Mouse (Mus musculus): ENCODE results near the gene Vps33b. TPM values are rescaled to one million over a fixed set of nuclear protein-coding genes. Genes with fewer than 3 reads are reported as not detected.
A peak's percentile ranks its signal among the peaks of the same experiment; 100 is the strongest.

The Vps33b gene
- total and polyA plus RNA-seq, 3 experiments = 23.4 to 24.9 TPM; not detected in 1

DNA sequence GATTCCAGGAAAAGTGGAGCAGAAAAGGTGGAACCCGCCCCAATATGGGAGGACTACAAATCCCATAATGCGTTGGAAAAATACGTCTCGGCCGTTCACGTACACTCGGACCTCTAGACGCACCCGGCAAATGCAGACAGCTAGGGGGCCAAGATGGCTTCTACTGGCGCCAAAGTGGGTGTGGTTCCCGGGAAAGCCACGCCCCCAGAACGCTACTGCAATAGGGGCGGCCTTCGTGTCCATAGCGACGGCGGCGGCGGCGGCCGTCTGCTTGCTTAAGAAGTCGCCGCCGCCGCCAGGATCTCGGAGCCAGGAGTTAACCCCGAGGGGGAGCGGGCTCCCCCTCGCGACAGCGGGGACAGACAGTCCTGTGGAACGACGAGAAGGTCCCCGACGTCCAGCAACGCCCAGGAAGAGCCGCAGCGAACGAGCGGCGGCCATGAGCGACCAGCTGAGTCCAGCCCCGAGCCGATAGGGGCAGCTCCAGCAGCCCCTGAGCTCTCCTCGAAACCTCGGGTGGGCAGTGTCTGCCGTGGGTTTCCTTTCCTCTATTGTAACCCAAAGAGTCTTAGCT, 23.2 kb upstream of the Vps33b start, which contains the start of gene Ttll13 (continued):
- TF ChIP-seq NELFE (IDR thresholded peaks at IDR 0.05; ENCODE audit: low read depth, low read length) = peak; percentile 32; the same call in 1 of the 2 replicates
- peak; percentile 69 for TF ChIP-seq MYB (IDR thresholded peaks at IDR 0.05; ENCODE audit: low read depth, low read length)
- TF ChIP-seq SMC3 (IDR thresholded peaks at IDR 0.05; ENCODE audit: low read depth, low read length) = peak; percentile 23; the same call in 1 of the 2 replicates

DNA sequence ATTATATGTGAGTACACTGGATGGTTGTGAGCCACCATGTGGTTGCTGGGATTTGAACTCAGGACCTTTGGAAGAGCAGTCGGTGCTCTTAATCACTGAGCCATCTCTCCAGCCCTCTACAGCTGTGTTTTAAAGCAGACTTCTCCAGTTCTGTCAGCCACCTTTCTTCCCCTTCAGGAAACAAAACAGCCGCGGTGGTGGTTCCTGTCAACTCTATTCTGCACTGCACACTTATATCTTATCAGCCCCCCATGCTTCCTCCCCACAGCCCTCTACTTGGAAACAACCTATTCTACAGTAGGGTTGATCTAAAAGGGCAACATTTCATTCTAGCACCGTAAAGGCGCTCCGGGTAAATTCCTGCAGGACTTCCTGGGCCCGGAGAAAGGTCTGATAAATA, 22.6 kb upstream of the Vps33b start:
- Histone ChIP-seq H3K9me3 (replicated peaks; ENCODE audit: insufficient read depth, low read length) (no peaks in the 10 kb centered on the region), H3K27me3 (ENCODE audit: control insufficient read depth in 1 of 2, insufficient read depth in 2 of 2, low read length in 2 of 2) (no peaks in the 10 kb centered on the region), H3K4me3 (ENCODE audit: control insufficient read depth in 1 of 2, insufficient read depth in 1 of 2, low read depth in 2 of 2, low read length in 2 of 2) (peak overlapping the region in 1 of 2 experiments; percentile 77; a peak in 1 of 4 replicates), H3K36me3 (ENCODE audit: control insufficient read depth in 1 of 2, insufficient read depth in 2 of 2, low read length in 2 of 2) (peaks cover 0 to 9% of the 10 kb centered on the region in 2 experiments; a peak in 2 of 4 replicates), H3K9ac (ENCODE audit: control insufficient read depth, low read depth, low read length, poor library complexity, severe bottlenecking) (no peak overlapping the region), H3K27ac (ENCODE audit: control insufficient read depth, low read depth, low read length) (no peak overlapping the region), H3K4me1 (ENCODE audit: control insufficient read depth in 1 of 2, insufficient read depth in 2 of 2, low read length in 2 of 2) (peaks cover 4 to 7% of the 10 kb centered on the region in 2 experiments; a peak in 3 of 4 replicates), H3K79me2 (ENCODE audit: control insufficient read depth, insufficient read depth, low read length, poor library complexity) (no peaks in the 10 kb centered on the region; the same call in 1 of the 2 replicates)
- TF ChIP-seq SIN3A (IDR thresholded peaks at IDR 0.05; ENCODE audit: low read length) (0 out of 2 replicates have a peak, but pooled peaks have one; percentile 36), MXI1 (IDR thresholded peaks at IDR 0.05; ENCODE audit: low read depth, low read length) (peak; percentile 56; the same call in 1 of the 2 replicates), RCOR1 (IDR thresholded peaks at IDR 0.05; ENCODE audit: low read depth, low read length) (no peak), GABPA (IDR thresholded peaks at IDR 0.05; ENCODE audit: low read depth, low read length) (no peak), TCF12 (IDR thresholded peaks at IDR 0.05; ENCODE audit: low read depth, low read length) (no peak), POLR2AphosphoS5 (IDR thresholded peaks at IDR 0.05; ENCODE audit: borderline replicate concordance, low read depth, low read length) (no peak), EP300 (IDR thresholded peaks at IDR 0.05; ENCODE audit: low read depth in 1 of 2, low read length in 2 of 2) (peak; percentile 43 to 46; a peak in 2 of 4 replicates), BHLHE40 (IDR thresholded peaks at IDR 0.05; ENCODE audit: borderline replicate concordance, low read depth, low read length) (peak; percentile 33; the same call in 1 of the 2 replicates), POLR2AphosphoS2 (IDR thresholded peaks at IDR 0.05; ENCODE audit: low read length) (no peak), TBP (IDR thresholded peaks at IDR 0.05; ENCODE audit: low read depth, low read length) (peak; percentile 97), MEF2A (IDR thresholded peaks at IDR 0.05; ENCODE audit: extremely low read depth, insufficient replicate concordance, low read depth, low read length, poor library complexity, severe bottlenecking) (no peak), ETS1 (IDR thresholded peaks at IDR 0.05; ENCODE audit: low read depth, low read length) (peak; percentile 43; the same call in 1 of the 2 replicates), ZMIZ1 (IDR thresholded peaks at IDR 0.05; ENCODE audit: low read depth, low read length) (no peak), TAL1 (IDR thresholded peaks at IDR 0.05; ENCODE audit: low read length) (no peak), ZNF384 (IDR thresholded peaks at IDR 0.05; ENCODE audit: low read depth, low read length) (no peak), CTCF (IDR thresholded peaks at IDR 0.05 in 2 of 3, conservative IDR thresholded peaks at IDR 0.05 in 1 of 3; ENCODE audit: control insufficient read depth in 1 of 3, insufficient read depth in 1 of 3, low read depth in 2 of 3, low read length in 3 of 3, poor library complexity in 1 of 3, severe bottlenecking in 1 of 3) (no peak), E2F4 (IDR thresholded peaks at IDR 0.05; ENCODE audit: borderline replicate concordance, low read depth, low read length) (no peak), ELF1 (IDR thresholded peaks at IDR 0.05; ENCODE audit: low read depth, low read length) (no peak), CHD2 (IDR thresholded peaks at IDR 0.05; ENCODE audit: low read length) (no peak), GATA1 (IDR thresholded peaks at IDR 0.05; ENCODE audit: low read depth, low read length) (peak; percentile 74), ZC3H11A (IDR thresholded peaks at IDR 0.05; ENCODE audit: low read depth, low read length) (no peak), MYC (IDR thresholded peaks at IDR 0.05; ENCODE audit: low read depth, low read length) (0 out of 2 replicates have a peak, but pooled peaks have one; percentile 3)
- DNase-seq (ENCODE audit: low read depth, low spot score) = peak; percentile 79
